Mouse (Mus musculus): ENCODE measurements around the gene Pdss2. TPM values are rescaled to one million over a fixed set of nuclear protein-coding genes. Genes with fewer than 3 reads are reported as not detected.

Pdss2 gene
- polyA plus RNA-seq, 1 experiment, result 13.1 TPM

DNA sequence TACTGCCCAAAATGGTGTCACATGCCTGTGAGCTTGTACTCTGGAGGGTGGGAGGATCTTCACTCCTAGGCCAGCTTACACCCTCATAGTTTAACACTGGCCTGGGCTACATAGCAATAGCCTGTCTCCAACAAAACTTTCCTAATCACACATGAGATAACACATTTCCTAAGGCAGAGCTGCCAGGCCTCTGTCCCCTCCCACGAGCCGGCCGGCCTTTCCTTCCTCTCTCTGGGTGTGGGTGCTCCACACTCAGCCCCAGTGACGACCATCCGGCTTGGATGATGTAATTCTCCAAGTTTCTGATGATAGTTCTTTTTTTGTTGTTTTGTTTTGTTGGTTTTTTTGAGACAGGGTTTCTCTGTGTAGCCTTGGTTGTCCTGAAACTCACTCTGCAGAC, 203.3 kb downstream of the Pdss2 start:
- Histone ChIP-seq H3K4me3 (ENCODE audit: low read depth, low read length) (no peak overlapping the region), H3K27me3 (ENCODE audit: control insufficient read depth, insufficient read depth, low read length, poor library complexity, severe bottlenecking) (no peaks in the 10 kb centered on the region), H3K36me3 (ENCODE audit: control insufficient read depth, insufficient read depth, low read length, poor library complexity, severe bottlenecking) (no peaks in the 10 kb centered on the region), H3K9me3 (replicated peaks; ENCODE audit: control insufficient read depth, insufficient read depth, low read length, poor library complexity, severe bottlenecking) (no peaks in the 10 kb centered on the region), H3K9ac (ENCODE audit: low read depth, poor library complexity, severe bottlenecking) (no peak overlapping the region), H3K4me1 (ENCODE audit: control insufficient read depth, insufficient read depth, low read length) (no peaks in the 10 kb centered on the region), H3K27ac (ENCODE audit: insufficient read depth, low read length) (no peak overlapping the region)
- TF ChIP-seq CTCF (IDR thresholded peaks at IDR 0.05; ENCODE audit: low read depth, low read length), result no peak
- no peak for TF ChIP-seq POLR2A (IDR thresholded peaks at IDR 0.05; ENCODE audit: insufficient read depth, low read length)
- TF ChIP-seq EP300 (IDR thresholded peaks at IDR 0.05; ENCODE audit: insufficient read depth, low read depth, low read length), result no peak

DNA sequence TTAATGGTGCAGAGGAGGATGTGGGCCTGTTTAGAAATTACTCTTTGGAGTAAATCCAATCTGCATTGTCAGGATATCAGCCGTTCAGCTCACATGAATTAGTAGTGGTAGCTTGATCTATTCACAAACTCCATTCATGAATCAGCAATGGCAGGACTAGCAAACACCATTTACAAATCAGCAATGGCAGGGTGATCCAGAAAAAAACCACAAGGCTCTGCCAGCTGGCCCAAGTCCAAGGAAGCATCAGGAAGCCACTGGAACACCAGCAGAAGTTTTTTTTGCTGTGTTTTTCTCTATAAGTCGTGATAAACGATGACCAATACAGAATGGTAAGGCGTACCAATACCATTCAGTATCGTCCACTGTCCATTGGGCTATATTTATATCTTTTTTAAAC, 209.3 kb downstream of the Pdss2 start:
- H3K9me3 ChIP-seq (replicated peaks; ENCODE audit: control insufficient read depth, insufficient read depth, low read length, poor library complexity, severe bottlenecking), result no peaks in the 10 kb centered on the region
- no peak for TF ChIP-seq EP300 (IDR thresholded peaks at IDR 0.05; ENCODE audit: insufficient read depth, low read depth, low read length)
- TF ChIP-seq POLR2A (IDR thresholded peaks at IDR 0.05; ENCODE audit: insufficient read depth, low read length), result no peak
- no peak for TF ChIP-seq CTCF (IDR thresholded peaks at IDR 0.05; ENCODE audit: low read depth, low read length)
- H3K9ac ChIP-seq (ENCODE audit: low read depth, poor library complexity, severe bottlenecking), result no peak overlapping the region
- H3K27me3 ChIP-seq (ENCODE audit: control insufficient read depth, insufficient read depth, low read length, poor library complexity, severe bottlenecking), result no peaks in the 10 kb centered on the region
- H3K27ac ChIP-seq (ENCODE audit: insufficient read depth, low read length), result no peak overlapping the region
- no peak overlapping the region for H3K4me3 ChIP-seq (ENCODE audit: low read depth, low read length)
- H3K36me3 ChIP-seq (ENCODE audit: control insufficient read depth, insufficient read depth, low read length, poor library complexity, severe bottlenecking), result no peaks in the 10 kb centered on the region
- no peaks in the 10 kb centered on the region for H3K4me1 ChIP-seq (ENCODE audit: control insufficient read depth, insufficient read depth, low read length)

DNA sequence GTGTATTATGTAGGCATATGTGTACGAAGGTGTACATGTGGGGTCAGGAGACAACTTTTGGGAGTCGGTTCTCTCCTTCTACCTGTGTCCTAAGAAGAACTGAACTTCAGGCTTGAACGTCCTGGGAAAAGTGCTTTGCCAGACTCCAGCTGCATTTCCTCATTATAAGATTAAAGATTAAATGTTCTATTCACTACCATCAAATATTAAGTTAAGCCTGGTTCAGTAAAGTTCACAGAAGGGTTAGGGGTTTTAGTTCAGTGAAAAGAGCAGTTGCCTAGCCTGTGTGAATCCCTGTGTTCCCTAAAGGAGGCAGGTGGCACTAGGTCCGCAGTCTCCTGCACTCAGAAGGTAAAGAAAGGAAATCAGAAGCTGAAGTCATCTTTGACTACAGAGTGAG, 213.0 kb downstream of the Pdss2 start:
- Histone ChIP-seq H3K4me3 (ENCODE audit: low read depth, low read length) (no peak overlapping the region), H3K27ac (ENCODE audit: insufficient read depth, low read length) (no peak overlapping the region), H3K36me3 (ENCODE audit: control insufficient read depth, insufficient read depth, low read length, poor library complexity, severe bottlenecking) (no peaks in the 10 kb centered on the region), H3K9me3 (replicated peaks; ENCODE audit: control insufficient read depth, insufficient read depth, low read length, poor library complexity, severe bottlenecking) (no peaks in the 10 kb centered on the region), H3K9ac (ENCODE audit: low read depth, poor library complexity, severe bottlenecking) (no peak overlapping the region), H3K4me1 (ENCODE audit: control insufficient read depth, insufficient read depth, low read length) (peaks cover 2% of the 10 kb centered on the region), H3K27me3 (ENCODE audit: control insufficient read depth, insufficient read depth, low read length, poor library complexity, severe bottlenecking) (no peaks in the 10 kb centered on the region)
- TF ChIP-seq EP300 (IDR thresholded peaks at IDR 0.05; ENCODE audit: insufficient read depth, low read depth, low read length) (no peak), CTCF (IDR thresholded peaks at IDR 0.05; ENCODE audit: low read depth, low read length) (no peak), POLR2A (IDR thresholded peaks at IDR 0.05; ENCODE audit: insufficient read depth, low read length) (no peak)

DNA sequence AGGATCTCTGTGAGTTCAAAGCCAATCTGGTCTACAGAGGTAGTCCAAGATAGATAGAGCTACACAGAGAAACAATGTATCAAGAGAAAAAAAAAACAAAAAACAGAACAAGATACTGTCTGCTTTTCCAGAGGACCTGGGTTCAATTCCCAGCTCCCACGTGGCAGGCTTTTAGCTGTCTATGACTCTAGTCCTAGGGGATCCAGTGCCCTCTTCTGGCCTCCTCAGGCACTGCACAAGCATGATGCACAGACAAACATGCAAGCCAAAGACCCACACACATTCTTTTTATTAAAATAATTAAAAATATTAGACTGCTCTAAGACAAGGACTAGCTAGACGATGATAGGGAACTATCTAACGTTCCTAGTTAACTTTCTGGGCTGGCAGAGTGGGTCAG, 214.5 kb downstream of the Pdss2 start:
- TF ChIP-seq POLR2A (IDR thresholded peaks at IDR 0.05; ENCODE audit: insufficient read depth, low read length) (no peak), CTCF (IDR thresholded peaks at IDR 0.05; ENCODE audit: low read depth, low read length) (peak; percentile 49), EP300 (IDR thresholded peaks at IDR 0.05; ENCODE audit: insufficient read depth, low read depth, low read length) (no peak)
- Histone ChIP-seq H3K9me3 (replicated peaks; ENCODE audit: control insufficient read depth, insufficient read depth, low read length, poor library complexity, severe bottlenecking) (no peaks in the 10 kb centered on the region), H3K4me3 (ENCODE audit: low read depth, low read length) (no peak overlapping the region), H3K36me3 (ENCODE audit: control insufficient read depth, insufficient read depth, low read length, poor library complexity, severe bottlenecking) (no peaks in the 10 kb centered on the region), H3K4me1 (ENCODE audit: control insufficient read depth, insufficient read depth, low read length) (peaks cover 5% of the 10 kb centered on the region), H3K27ac (ENCODE audit: insufficient read depth, low read length) (no peak overlapping the region), H3K27me3 (ENCODE audit: control insufficient read depth, insufficient read depth, low read length, poor library complexity, severe bottlenecking) (no peaks in the 10 kb centered on the region), H3K9ac (ENCODE audit: low read depth, poor library complexity, severe bottlenecking) (no peak overlapping the region)

DNA sequence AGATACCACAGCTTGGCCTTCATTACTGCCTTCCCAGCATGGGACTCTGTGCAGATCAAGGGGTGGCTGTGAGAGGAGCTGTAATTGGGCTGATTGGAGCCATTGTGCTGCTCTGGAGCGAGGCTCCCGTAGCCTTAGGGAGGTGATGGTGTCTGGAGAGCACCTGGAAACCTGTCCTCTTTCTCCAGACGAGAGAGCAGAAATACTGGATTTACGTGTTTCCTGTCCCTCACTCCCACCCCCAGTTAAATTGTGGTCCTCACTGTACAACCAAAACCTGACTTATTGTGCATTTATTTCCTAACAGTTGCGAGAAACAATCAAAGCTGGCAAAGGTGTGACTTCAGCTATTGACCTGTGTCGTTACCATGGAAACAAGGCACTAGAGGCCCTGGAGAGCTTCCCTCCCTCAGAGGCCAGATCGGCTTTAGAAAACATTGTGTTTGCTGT, 218.2 kb downstream of the Pdss2 start:
- no peaks in the 10 kb centered on the region for H3K36me3 ChIP-seq (ENCODE audit: control insufficient read depth, insufficient read depth, low read length, poor library complexity, severe bottlenecking)
- H3K27me3 ChIP-seq (ENCODE audit: control insufficient read depth, insufficient read depth, low read length, poor library complexity, severe bottlenecking), result no peaks in the 10 kb centered on the region
- peak overlapping the region; percentile 87 for H3K27ac ChIP-seq (ENCODE audit: insufficient read depth, low read length)
- no peak overlapping the region for H3K4me3 ChIP-seq (ENCODE audit: low read depth, low read length)
- peaks cover 5% of the 10 kb centered on the region for H3K4me1 ChIP-seq (ENCODE audit: control insufficient read depth, insufficient read depth, low read length)
- H3K9me3 ChIP-seq (replicated peaks; ENCODE audit: control insufficient read depth, insufficient read depth, low read length, poor library complexity, severe bottlenecking), result no peaks in the 10 kb centered on the region
- H3K9ac ChIP-seq (ENCODE audit: low read depth, poor library complexity, severe bottlenecking), result no peak overlapping the region
- TF ChIP-seq POLR2A (IDR thresholded peaks at IDR 0.05; ENCODE audit: insufficient read depth, low read length) (no peak), CTCF (IDR thresholded peaks at IDR 0.05; ENCODE audit: low read depth, low read length) (no peak), EP300 (IDR thresholded peaks at IDR 0.05; ENCODE audit: insufficient read depth, low read depth, low read length) (peak; percentile 67)

DNA sequence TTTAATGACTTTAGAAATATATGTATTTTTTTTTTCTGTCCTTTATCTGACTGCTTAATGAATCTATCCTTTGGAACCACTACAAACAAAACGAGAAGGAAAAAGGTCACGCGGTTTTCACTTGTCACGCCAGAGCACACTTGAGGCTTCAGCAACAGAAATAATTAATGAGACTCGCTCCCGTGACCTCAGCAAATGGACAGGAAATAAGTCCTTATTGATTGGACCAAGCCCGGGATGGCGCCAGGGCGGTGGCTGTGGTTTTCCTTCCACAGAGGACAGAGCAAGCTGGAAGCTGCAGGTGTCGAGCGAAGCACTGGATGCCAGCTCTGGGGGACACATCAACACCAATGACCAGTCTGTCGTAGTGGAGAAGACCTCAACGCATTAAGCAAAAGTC, 218.8 kb downstream of the Pdss2 start:
- Histone ChIP-seq H3K27ac (ENCODE audit: insufficient read depth, low read length) (no peak overlapping the region), H3K9me3 (replicated peaks; ENCODE audit: control insufficient read depth, insufficient read depth, low read length, poor library complexity, severe bottlenecking) (no peaks in the 10 kb centered on the region), H3K9ac (ENCODE audit: low read depth, poor library complexity, severe bottlenecking) (no peak overlapping the region), H3K27me3 (ENCODE audit: control insufficient read depth, insufficient read depth, low read length, poor library complexity, severe bottlenecking) (no peaks in the 10 kb centered on the region), H3K4me1 (ENCODE audit: control insufficient read depth, insufficient read depth, low read length) (peaks cover 5% of the 10 kb centered on the region), H3K36me3 (ENCODE audit: control insufficient read depth, insufficient read depth, low read length, poor library complexity, severe bottlenecking) (no peaks in the 10 kb centered on the region), H3K4me3 (ENCODE audit: low read depth, low read length) (no peak overlapping the region)
- TF ChIP-seq CTCF (IDR thresholded peaks at IDR 0.05; ENCODE audit: low read depth, low read length) (no peak), POLR2A (IDR thresholded peaks at IDR 0.05; ENCODE audit: insufficient read depth, low read length) (no peak), EP300 (IDR thresholded peaks at IDR 0.05; ENCODE audit: insufficient read depth, low read depth, low read length) (no peak)
